Mouse (Mus musculus) small intestine, adult 2 months (tissue): ENCODE results near the gene Sec22b.

Experiments used
- CTCF ChIP-seq: fragments of 200-500 bp; IDR thresholded peaks from 2 replicates; pipeline ENCODE4 v1.5.1; 2012; ENCODE audit warnings: low read depth, mild to moderate bottlenecking, control low read depth, inconsistent platforms, low read length, moderate library complexity, mixed read lengths; ENCODE audit not compliant: insufficient replicate concordance, insufficient read length; ENCODE audit errors: extremely low read depth
- POLR2A ChIP-seq: fragments of 200-500 bp; IDR thresholded peaks from 2 replicates; pipeline ENCODE4 v1.6.1; 2012; ENCODE audit warnings: low read depth, mild to moderate bottlenecking, control low read depth, inconsistent platforms, low read length, moderate library complexity

DNA sequence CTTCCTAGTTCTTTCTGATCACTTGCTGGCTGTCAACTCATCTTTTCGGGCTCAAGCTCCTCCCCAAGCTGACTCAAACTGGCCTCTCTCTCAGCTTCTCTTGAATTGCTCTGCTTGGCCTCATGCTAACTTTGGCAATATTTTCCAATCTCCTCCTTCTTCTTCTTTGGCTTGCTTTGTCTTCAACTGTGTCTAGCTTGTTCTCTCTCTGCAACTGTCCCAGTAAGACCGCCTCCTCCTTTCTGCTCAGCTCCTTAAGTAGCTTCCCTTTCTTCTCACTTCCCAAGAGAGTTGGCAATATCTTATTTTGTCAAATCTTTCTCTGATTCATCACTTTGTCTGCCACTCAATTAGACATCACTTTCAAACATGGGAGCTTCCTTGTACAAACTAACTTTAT lies 49.2 kb upstream of the Sec22b start:
- no peak for TF ChIP-seq POLR2A
- no peak for TF ChIP-seq CTCF
